Mouse (Mus musculus): ENCODE results near the gene Abcc6.
"Not testable (repeated sequence)": the region's sequence is repeated elsewhere in the genome, so short reads cannot be mapped to it uniquely, and the experiment has no call there.

Gene Abcc6

GRCm38 (mm10) chr7:46025436-46025835 lies 4.7 kb downstream of the Abcc6 start:
- no peak for DNase-seq

GRCm38 (mm10) chr7:46021951-46022350 lies 8.2 kb downstream of the Abcc6 start:
- no peak for DNase-seq

DNA sequence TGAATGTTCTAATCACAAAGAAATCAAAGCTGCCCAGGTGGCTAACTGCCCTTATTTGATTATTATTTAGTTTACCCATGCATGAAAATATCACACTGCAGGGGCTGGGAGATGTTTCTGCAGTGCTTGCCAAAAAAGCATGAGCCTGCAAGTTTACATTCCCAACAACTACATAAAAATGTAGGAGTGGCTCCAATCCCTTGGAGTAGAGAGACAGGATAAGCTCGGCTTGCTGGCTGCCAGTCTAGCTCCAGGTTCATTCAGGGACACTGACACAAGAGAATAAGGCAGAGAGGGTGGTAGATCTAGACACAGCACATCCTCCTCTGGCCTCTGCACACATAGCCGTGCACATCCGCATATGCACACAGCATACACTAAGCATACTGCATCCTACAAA lies 10.5 kb downstream of the Abcc6 start:
- no peak for DNase-seq

DNA sequence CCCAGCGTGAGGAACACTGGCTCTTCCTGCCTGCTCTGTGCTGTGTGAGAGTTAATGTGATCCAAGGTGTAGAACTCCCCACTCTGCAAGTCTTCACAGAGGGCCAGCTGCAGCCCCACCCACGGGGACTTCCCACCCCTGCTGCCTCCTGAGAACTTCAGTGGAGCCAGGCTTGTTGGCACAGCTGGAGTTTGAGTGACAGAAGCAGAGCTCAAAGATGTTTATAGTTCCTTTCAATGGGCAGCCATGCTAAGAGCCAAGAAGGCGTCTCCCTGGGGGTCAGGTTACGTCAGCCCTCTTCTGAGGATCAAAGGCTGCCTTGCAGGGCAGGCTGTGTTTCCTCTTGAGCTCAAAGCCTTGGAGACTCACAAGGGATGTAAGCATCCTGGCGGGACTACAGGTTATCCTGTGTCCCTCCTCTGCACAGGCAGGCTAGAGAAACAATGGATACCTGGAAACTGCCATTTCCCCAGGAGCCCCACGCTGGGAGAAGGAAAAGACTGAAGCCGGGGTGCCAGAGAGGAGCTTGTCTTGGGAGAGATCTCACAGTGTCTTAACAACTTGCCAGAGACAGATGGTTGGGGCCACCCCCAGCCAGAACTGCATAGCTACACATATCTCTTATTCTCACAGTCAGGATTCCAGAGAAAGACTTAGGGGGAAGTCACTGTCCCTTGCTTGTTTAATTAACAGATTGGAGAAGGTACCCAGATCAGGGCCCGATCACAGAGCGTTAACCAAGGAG lies 16.7 kb downstream of the Abcc6 start:
- no peak for DNase-seq

- no peak for DNase-seq
Observed at GRCm38 (mm10) chr7:46012121-46012520, 18.0 kb downstream of the Abcc6 start.

DNA sequence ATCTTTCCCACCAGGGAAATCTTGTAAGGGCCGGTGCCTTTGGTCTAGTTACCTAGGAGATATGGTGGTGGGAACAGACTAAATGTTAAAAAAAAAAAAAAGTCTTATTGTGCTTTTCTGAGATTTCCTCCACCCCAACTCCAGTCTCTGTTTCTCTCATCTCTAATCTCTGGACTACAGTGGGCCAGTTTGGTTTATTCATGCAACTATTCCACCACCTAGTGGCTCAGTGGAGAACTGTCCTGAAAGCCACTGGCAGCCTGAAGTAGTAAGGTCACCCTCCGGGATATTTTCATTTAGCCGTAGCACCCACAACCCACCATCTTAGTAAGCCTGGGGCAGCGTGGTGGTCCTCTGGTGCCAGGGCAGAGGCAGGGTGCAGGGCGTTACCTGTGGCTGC lies 20.5 kb downstream of the Abcc6 start:
- peak; percentile 46 for DNase-seq

DNA sequence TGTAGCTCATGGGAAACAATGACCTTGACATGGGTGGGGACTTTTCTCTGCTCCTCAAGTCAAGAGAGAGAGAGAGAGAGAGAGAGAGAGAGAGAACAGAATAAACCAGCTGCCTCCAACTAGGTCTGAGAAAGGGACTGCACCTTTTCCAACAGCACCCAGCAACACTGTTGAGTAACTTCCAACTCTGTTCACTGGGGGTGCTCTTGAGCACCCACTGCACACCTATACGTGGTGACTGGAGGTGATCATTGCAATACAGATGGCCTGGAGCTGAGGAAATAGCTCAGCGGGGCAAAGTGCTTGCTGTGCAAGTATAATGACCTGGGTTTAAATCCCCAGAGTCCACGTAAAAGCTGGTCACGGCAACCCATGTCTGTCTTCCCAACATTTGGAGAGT lies 27.4 kb downstream of the Abcc6 start:
- no peak for DNase-seq

DNA sequence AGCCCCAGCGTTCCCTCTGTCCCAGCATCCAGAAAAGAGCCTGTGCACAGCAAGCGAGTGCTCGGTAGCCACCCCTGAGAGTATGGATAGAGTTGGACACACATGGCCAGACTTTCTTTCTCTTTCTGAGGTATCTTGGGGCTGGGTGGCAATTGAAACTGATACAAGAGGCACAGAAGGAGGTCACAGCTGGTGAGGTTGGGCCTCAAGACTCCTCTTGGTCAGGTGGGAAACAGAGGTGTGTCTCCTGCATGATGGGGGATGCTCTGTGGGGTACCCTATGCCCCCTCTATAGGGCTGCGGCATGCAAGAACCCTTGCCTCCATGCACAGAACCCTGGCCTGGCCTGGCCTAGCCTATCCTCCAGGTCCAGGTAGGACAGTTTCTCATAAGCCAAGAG lies 29.5 kb downstream of the Abcc6 start:
- no peak for DNase-seq

DNA sequence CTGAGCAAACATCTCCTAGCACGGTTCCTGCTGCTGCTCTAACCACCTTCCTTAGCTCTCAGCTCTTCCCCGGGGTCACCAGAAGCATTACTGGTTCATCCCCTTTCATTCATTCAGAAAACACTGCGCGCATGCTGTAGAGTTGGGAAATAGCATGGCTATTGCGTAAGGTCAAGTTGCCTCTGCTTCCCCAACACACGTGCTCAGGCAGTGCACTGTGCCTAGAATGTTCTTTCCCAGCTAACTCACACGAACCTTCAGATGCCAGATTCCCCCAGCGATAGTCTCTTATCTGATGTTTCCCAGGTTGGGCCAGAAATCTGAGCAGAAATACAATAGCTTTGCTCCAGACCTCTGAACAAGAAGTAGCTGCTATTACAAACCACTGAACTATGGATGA lies 37.6 kb downstream of the Abcc6 start:
- DNase-seq: no peak

DNA sequence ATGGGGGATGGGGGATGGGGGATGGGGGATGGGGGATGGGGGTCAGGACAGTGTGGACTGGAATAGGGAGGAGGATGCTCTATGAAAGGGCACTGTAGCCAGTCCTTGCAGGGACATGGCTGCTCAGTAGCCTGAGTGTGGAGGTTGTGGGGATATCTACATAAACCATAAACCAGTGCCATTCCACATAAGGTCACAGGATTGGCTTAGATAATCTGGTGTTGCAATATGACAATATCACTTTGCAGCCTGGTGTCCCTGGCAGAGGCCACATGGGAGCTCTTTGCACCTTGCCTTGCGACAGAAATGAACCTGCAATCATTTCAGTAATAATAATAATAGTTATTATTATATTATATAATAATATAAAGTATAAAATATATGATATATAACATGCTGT lies 41.8 kb downstream of the Abcc6 start:
- DNase-seq: no peak

DNA sequence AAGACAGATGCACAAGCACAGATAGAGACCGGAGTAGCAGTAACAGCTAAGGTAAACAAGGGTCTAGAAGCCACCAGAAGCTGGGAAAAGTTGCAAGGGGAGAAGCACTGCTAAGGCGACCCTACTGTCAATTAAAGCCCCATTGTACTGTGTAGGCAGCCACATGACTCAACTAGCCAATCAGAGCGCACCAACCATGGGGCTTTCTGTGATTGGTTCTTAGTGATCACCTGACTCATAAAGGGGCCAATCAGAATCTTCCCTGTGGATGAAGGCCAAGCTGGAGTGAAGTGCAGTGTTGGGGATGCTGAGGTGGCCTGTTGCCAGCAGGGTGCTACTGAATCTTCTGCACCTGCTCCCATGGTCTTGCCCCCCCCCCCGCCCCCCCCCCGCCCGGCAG lies 43.2 kb downstream of the Abcc6 start:
- no peak for DNase-seq

DNA sequence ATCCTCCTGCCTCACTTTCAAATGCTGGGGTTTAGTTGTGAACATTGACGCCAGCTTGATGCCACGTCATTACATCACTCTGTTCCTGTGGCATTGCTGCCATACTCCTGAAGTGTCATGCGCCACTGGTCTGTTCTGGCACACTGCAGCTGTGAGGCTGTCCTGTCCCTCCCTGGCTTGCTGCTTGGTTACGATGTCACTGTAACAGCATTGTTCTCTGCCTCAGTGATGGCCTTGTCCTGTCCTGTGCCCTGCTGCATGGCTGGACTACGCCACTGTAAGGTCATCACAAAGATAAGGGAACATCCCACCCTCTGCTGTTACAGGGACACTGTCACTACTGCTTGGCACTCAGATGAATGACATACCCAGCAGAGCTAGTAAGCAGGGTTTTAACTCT lies 48.5 kb downstream of the Abcc6 start:
- DNase-seq: no peak

- no peak for DNase-seq
Observed at GRCm38 (mm10) chr7:45974512-45974911, 55.6 kb downstream of the Abcc6 start.

DNA sequence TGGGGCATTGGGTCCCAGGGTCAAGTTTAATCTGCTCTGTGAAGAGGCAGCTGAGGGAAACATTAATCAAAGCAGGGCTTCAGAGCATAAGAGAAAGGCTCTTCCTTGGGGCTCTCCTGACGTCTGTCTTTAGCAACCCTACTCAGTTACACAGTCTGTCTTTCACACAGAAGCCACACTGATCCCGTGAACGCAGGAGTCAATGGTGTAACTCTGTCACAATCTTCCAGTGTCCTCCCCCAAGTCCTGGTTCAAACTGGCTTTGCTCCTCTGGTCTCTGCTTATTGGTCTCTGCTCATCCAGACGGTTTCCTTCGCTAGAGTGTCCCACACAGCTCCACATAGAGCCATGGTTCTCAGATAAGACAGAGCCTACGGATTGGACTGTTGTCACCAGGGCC lies 56.0 kb downstream of the Abcc6 start:
- no peak for DNase-seq

- no peak for DNase-seq
Observed at GRCm38 (mm10) chr7:45973271-45973687, 56.8 kb downstream of the Abcc6 start.

DNA sequence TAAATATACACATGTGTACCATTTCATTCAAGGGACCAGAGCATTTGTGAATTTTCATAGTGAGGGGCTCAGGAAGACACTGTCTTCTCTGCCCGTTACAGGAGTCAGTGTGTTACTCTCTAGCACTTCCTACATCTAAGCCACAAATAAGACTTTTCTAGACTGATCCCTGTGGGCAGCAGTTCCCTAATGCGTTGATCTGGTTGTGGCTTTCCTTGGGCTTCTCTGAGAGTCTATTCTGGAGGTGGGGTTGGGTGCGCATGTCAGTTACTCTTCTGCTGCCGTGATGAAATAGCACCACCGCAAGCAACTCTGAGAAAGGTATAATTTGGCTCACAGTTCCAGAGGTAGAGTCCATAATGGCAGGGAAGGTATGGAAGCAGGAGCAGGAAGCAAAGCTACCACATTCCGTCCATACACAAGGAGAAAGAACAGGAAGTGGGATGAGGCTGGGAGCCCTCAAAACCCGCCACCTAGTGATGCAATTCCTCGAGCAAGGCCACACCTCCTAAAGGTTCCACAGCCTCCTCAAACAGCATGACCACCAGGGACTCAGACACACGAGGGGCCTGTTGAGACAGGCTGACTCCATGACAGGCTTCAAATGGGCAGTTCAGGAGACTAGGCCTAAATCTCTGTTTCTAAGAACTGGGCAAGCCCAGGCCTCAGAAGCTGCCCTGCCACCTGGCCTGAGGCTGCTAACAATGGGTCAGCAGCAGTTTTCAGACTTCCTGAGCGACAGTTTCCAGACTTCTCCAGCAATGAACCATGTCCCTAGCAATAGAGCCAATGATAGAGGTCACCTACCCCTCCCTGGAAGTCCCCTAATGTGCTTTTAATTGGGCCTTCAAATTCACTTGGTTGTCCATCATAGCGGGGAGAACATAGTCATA lies 58.0 kb downstream of the Abcc6 start:
- no peak for DNase-seq

DNA sequence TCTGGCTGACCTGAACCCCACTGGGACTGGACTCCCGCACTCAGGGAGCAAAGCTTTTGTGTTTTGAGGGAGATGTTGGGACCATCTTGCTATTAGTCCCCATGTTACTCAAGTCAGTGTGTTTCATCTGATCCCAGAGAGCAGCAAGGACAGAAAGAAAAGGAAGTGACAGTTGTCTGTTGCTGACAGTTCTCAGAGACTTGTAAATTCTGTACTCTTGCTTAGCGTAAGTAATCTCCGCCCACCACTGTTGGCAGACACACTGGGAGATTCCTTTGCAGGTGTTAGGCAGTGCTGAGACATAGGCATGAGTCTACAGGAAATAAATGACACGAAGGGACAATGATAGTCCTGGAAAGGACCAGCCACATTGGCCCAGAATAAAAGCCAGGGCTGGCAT lies 73.5 kb downstream of the Abcc6 start:
- no peak for DNase-seq

DNA sequence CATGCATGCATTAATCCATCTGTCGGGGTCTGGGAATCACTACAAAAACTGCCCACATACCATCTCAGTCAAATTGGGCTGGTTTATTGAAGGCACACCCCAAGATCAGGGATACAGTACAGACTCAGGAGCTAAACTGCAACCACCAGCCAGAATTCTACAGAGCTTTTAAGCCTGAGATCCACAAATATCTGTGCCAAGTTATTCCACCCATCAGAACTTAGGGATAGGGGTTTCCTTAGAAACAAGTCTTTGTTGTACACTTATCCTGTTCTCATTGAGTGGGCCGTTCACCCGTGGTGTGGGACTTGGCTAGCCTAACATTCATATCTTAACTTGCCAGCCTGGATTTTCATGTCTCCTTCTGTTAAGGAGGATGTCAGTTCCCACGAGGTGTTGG lies 81.0 kb downstream of the Abcc6 start:
- no peak for DNase-seq

GRCm38 (mm10) chr7:45943280-45943679 lies 86.8 kb downstream of the Abcc6 start:
- DNase-seq: not testable (repeated sequence)

- DNase-seq: no peak
Observed at GRCm38 (mm10) chr7:45941986-45942385, 88.1 kb downstream of the Abcc6 start.

GRCm38 (mm10) chr7:45939836-45940235 lies 90.3 kb downstream of the Abcc6 start:
- no peak for DNase-seq

DNA sequence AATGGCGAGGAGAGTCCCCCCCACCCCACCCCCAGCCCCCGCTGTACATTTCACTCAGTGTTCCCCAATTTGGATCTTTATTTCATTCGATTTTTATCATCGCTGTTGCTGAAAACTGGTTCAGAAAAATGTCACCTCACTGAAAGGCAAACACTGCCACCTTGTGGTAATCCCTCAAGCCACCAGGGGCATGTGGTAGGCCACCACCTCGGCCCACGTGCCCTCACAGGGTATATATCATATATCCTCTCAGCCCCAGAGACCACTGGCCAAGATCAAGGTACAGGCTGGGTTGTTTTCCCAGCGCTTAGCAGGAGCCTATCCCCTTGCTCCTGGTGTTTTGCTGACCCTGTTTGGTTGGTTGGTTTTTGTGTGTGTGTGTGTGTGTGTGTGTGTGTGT lies 95.0 kb downstream of the Abcc6 start:
- DNase-seq: peak; percentile 38

DNA sequence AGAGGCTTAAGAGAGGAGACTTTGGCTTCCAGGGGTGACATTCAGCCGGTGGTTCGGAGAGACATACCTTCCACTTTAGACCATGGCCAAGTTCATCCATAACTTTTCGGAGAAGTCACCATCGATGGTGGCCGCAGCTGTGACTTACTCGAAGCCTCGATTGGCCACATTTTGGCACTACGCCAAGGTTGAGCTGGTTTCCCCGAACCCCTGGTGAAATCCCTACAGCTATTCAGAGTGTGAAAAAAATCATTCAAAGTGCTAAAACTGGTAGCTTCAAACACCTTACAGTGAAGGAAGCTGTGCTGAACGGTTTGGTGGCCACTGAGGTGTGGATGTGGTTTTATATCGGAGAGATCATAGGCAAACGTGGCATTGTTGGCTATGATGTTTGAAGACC lies 96.3 kb downstream of the Abcc6 start:
- DNase-seq: not testable (repeated sequence)

GRCm38 (mm10) chr7:45929688-45930087 lies 100.4 kb downstream of the Abcc6 start:
- no peak for DNase-seq

All from cerebellum, adult 11 months (tissue).